Mouse (Mus musculus): ENCODE results near the gene Bdkrb2. TPM values are rescaled to one million over a fixed set of nuclear protein-coding genes. Genes with fewer than 3 reads are reported as not detected.

Gene Bdkrb2
- polyA plus RNA-seq, 1 experiment from 2014 or later: 0.15 TPM

DNA sequence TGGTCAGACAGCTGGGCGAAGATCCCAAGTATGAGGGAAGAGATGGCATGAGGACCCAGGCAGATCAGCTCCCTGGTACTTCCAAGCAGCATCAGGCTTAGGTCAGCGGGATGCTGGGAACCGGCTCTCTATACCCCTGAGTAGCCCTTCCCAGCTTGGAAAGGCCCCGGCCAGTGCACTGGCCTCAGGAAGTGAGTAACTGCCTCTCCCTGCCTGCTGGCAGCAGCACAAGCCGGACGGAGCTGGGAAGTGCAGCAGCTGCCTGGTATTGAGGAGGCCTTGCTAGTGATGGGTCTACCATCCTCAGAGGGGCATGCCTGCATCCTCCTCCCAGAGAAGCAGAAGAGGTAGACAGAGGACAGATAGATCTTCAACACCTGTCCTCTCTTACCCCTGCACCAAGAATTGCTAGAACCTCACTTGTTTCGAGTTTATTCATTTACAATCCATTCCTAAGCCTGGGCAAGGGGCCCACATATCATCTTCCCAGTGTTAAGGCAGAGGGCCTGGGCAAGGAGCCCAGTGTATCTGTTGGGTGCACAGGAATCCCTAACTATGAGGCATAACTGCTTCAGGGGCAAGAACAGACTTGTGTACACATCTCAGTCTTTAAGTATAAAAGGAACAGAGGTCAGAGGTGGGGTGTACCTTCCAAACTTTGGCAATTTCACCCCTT, 5.6 kb upstream of the Bdkrb2 start:
- WGBS: 46% methylated on average over 7 of the region's 7 CpGs
- ATAC-seq (ENCODE audit: insufficient number of reproducible peaks, insufficient read depth, low FRiP score, low read depth): no peak
- no peak overlapping the region for H3K4me3 ChIP-seq (ENCODE audit: control insufficient read depth in 1 of 2, insufficient read depth in 1 of 2, low read depth in 1 of 2, low read length in 2 of 2)
- H3K4me2 ChIP-seq (ENCODE audit: low read length): no peak overlapping the region
- peaks cover 54 to 56% of the 10 kb centered on the region in 2 experiments for H3K4me1 ChIP-seq (ENCODE audit: control insufficient read depth in 2 of 2, insufficient read depth in 2 of 2, low read length in 2 of 2)
- peak overlapping the region in 1 of 2 experiments; percentile 88; a peak in 2 of 4 replicates for H3K27ac ChIP-seq (replicated peaks in 1 of 2; ENCODE audit: control insufficient read depth in 1 of 2, insufficient read depth in 1 of 2, low read depth in 2 of 2, low read length in 2 of 2)
- no peak overlapping the region; the same call in 1 of the 2 replicates for H3K9ac ChIP-seq (ENCODE audit: low read length)
- H3K9me3 ChIP-seq (ENCODE audit: control insufficient read depth, low read length): no peaks in the 10 kb centered on the region
- H3K36me3 ChIP-seq (ENCODE audit: control insufficient read depth, insufficient read depth, low read length): no peaks in the 10 kb centered on the region
- peaks cover 13% of the 10 kb centered on the region; the same call in 1 of the 2 replicates for H3K27me3 ChIP-seq (ENCODE audit: control insufficient read depth, insufficient read depth, low read length)

DNA sequence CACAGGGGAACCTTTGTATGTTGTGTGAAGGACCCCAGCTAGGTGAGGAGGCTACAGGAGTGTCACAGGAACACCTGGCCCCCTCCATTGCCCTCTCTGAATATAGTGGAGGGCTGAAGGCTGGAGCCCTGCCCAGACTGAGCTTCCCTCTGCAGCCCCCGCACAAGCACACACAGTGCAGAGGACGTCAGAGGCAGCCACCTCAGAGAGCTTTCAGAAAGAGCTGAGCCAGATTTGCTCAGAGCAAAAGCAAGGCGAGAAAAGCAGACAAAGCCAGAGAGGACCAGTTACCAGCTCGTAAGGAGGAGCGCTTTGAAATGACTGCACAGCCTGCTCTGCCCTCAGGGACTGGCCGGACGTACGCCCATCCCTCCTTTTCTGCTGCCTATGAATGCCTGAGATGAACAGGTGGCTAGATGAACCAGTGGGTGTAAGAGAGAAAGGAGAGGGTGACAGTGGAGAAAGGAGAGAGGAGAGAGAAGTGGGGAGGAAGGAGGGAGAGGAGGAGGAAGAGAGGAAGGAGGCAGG, 2.0 kb upstream of the Bdkrb2 start:
- H3K4me3 ChIP-seq (ENCODE audit: control insufficient read depth in 1 of 2, insufficient read depth in 1 of 2, low read depth in 1 of 2, low read length in 2 of 2): no peak overlapping the region
- H3K27ac ChIP-seq (replicated peaks in 1 of 2; ENCODE audit: control insufficient read depth in 1 of 2, insufficient read depth in 1 of 2, low read depth in 2 of 2, low read length in 2 of 2): no peak overlapping the region
- WGBS: 42% methylated on average over 8 of the region's 8 CpGs
- peaks cover 33% of the 10 kb centered on the region for H3K27me3 ChIP-seq (ENCODE audit: control insufficient read depth, insufficient read depth, low read length)
- H3K9me3 ChIP-seq (ENCODE audit: control insufficient read depth, low read length): no peaks in the 10 kb centered on the region
- ATAC-seq (ENCODE audit: insufficient number of reproducible peaks, insufficient read depth, low FRiP score, low read depth): no peak
- H3K4me1 ChIP-seq (ENCODE audit: control insufficient read depth in 2 of 2, insufficient read depth in 2 of 2, low read length in 2 of 2): peaks cover 48 to 50% of the 10 kb centered on the region in 2 experiments
- H3K36me3 ChIP-seq (ENCODE audit: control insufficient read depth, insufficient read depth, low read length): no peaks in the 10 kb centered on the region
- H3K9ac ChIP-seq (ENCODE audit: low read length): no peak overlapping the region
- no peak overlapping the region for H3K4me2 ChIP-seq (ENCODE audit: low read length)

DNA sequence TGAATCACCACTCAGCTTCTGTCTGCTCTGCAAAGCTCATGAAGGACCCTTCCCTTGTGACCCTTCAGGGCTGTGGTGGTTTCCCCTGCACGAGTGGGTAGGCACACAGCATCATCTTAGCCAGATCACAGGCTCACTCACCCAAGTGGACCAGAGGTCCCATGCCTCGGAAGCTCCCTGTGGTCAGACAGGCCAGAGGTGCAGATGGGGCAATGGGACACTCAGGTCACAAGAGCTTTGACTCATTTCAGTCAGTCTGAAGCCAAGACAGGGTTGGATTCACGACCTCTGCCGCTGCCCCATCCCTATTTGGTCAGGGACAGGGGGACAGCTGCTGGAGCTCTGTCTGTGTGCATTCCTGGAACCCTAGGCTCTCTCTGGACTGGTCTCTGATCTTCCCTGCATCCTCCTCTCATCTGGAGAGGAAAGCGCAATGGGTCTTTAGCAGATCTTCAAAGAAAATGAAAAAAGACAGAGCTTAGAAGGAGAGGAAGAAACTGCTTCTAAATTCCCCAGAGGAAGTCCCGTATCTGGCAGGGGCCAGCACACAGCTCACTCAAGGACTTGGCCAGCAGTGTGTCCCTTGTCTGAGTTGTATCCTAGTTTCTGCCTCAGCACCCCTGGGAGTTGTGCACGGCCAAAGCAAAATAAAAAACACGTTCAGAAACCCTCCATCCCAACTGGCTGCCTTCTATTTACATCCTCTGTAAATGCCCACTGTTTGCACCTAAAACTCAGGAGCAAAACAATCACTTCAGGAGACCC, 788 bp upstream of the Bdkrb2 start:
- WGBS: 26% methylated on average over 8 of the region's 8 CpGs

DNA sequence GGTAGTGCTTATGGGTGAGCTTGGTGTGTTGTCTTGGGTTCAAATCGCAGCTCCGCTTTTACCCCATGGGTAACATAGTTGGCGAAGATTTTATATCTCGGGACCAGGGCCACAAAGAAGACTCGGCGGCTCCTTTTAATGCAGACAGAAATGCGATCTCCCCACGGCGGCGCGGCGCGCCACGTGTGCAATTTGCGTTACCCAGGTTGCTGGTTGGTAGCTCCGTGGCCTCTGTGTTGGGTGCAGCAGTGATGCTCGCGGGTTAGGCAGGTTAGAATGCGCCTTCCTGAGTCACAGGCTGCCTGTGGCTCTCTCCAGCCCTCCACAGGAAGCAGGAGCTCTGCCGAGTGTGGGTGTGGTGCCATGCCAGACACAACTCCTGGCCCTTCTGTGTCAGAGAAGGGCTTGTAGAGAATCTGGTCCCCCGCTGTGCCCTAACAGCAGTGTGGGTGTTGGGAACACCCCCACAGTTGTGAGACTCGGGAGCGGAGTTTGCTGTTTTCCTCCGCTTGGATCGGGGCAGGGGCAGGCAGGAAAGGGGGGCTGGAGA, 775 bp downstream of the Bdkrb2 start:
- Histone ChIP-seq H3K4me1 (ENCODE audit: control insufficient read depth in 2 of 2, insufficient read depth in 2 of 2, low read length in 2 of 2) (peaks cover 30 to 33% of the 10 kb centered on the region in 2 experiments), H3K36me3 (ENCODE audit: control insufficient read depth, insufficient read depth, low read length) (no peaks in the 10 kb centered on the region), H3K4me3 (ENCODE audit: control insufficient read depth in 1 of 2, insufficient read depth in 1 of 2, low read depth in 1 of 2, low read length in 2 of 2) (peak overlapping the region; percentile 27 to 41), H3K4me2 (ENCODE audit: low read length) (peak overlapping the region; percentile 83), H3K9ac (ENCODE audit: low read length) (peak overlapping the region; percentile 65), H3K27me3 (ENCODE audit: control insufficient read depth, insufficient read depth, low read length) (peaks cover 33% of the 10 kb centered on the region), H3K9me3 (ENCODE audit: control insufficient read depth, low read length) (peaks cover 11% of the 10 kb centered on the region), H3K27ac (replicated peaks in 1 of 2; ENCODE audit: control insufficient read depth in 1 of 2, insufficient read depth in 1 of 2, low read depth in 2 of 2, low read length in 2 of 2) (no peak overlapping the region)
- no peak for ATAC-seq (ENCODE audit: insufficient number of reproducible peaks, insufficient read depth, low FRiP score, low read depth)
- 11% methylated on average over 25 of the region's 25 CpGs for WGBS

More for the DNA sequence above, 788 bp upstream of the Bdkrb2 start:
- Histone ChIP-seq H3K9ac (ENCODE audit: low read length) (peak overlapping the region; percentile 65), H3K4me1 (ENCODE audit: control insufficient read depth in 2 of 2, insufficient read depth in 2 of 2, low read length in 2 of 2) (peaks cover 37 to 38% of the 10 kb centered on the region in 2 experiments), H3K4me3 (ENCODE audit: control insufficient read depth in 1 of 2, insufficient read depth in 1 of 2, low read depth in 1 of 2, low read length in 2 of 2) (peak overlapping the region; percentile 27 to 41), H3K9me3 (ENCODE audit: control insufficient read depth, low read length) (peaks cover 8% of the 10 kb centered on the region), H3K27ac (replicated peaks in 1 of 2; ENCODE audit: control insufficient read depth in 1 of 2, insufficient read depth in 1 of 2, low read depth in 2 of 2, low read length in 2 of 2) (no peak overlapping the region), H3K27me3 (ENCODE audit: control insufficient read depth, insufficient read depth, low read length) (peaks cover 33% of the 10 kb centered on the region), H3K4me2 (ENCODE audit: low read length) (peak overlapping the region; percentile 83), H3K36me3 (ENCODE audit: control insufficient read depth, insufficient read depth, low read length) (no peaks in the 10 kb centered on the region)
- no peak for ATAC-seq (ENCODE audit: insufficient number of reproducible peaks, insufficient read depth, low FRiP score, low read depth)

DNA sequence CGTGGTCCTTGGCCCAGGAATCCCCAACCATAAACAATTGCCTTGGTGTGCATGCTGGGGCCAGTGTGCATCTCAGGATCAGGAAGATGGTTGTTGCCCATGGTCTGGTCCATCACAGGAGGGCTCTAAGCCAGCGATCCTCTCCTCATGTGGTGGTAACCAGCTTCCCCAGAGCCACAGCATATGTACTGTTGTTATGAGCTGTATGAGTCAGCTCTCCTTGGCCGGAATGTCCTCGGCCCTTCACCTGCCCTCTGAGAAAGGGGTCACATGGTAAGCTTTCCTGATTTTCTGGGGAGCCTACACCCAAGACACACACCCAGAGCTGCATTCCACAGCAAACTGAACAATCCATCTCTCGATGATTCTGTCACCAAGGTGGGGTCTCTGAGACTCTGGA, 2.2 kb downstream of the Bdkrb2 start:
- Histone ChIP-seq H3K9me3 (ENCODE audit: control insufficient read depth, low read length) (peaks cover 11% of the 10 kb centered on the region), H3K4me1 (ENCODE audit: control insufficient read depth in 2 of 2, insufficient read depth in 2 of 2, low read length in 2 of 2) (peaks cover 30 to 33% of the 10 kb centered on the region in 2 experiments), H3K27ac (replicated peaks in 1 of 2; ENCODE audit: control insufficient read depth in 1 of 2, insufficient read depth in 1 of 2, low read depth in 2 of 2, low read length in 2 of 2) (no peak overlapping the region), H3K36me3 (ENCODE audit: control insufficient read depth, insufficient read depth, low read length) (no peaks in the 10 kb centered on the region), H3K27me3 (ENCODE audit: control insufficient read depth, insufficient read depth, low read length) (peaks cover 33% of the 10 kb centered on the region), H3K4me2 (ENCODE audit: low read length) (no peak overlapping the region), H3K4me3 (ENCODE audit: control insufficient read depth in 1 of 2, insufficient read depth in 1 of 2, low read depth in 1 of 2, low read length in 2 of 2) (no peak overlapping the region), H3K9ac (ENCODE audit: low read length) (no peak overlapping the region)
- ATAC-seq (ENCODE audit: insufficient number of reproducible peaks, insufficient read depth, low FRiP score, low read depth): no peak
- 71% methylated on average over 5 of the region's 5 CpGs for WGBS

DNA sequence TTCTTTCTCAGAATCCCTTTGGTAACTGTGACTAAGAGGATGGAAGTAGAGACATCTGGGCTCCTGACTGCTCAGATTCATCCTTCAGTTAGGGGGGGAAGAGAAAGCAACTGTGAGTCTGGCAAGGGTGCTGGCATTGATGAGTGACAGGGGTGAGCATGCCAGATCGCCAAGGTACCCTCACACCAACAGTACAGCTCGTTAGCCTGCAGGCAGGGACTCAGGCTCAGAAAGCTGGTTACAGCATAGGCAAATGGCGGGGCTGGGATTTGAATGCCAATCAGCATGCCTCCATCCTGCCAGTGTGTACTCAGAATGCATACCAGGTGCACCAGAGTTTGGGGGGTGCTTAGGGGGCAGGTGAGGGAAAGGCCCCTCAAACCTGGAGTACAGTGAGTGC, 8.8 kb downstream of the Bdkrb2 start:
- peaks cover 3 to 6% of the 10 kb centered on the region in 2 experiments; a peak in 1 of 4 replicates for H3K4me1 ChIP-seq (ENCODE audit: control insufficient read depth in 2 of 2, insufficient read depth in 2 of 2, low read length in 2 of 2)
- peaks cover 11% of the 10 kb centered on the region for H3K9me3 ChIP-seq (ENCODE audit: control insufficient read depth, low read length)
- H3K4me2 ChIP-seq (ENCODE audit: low read length): no peak overlapping the region
- 56% methylated on average over 3 of the region's 3 CpGs for WGBS
- H3K27ac ChIP-seq (replicated peaks in 1 of 2; ENCODE audit: control insufficient read depth in 1 of 2, insufficient read depth in 1 of 2, low read depth in 2 of 2, low read length in 2 of 2): no peak overlapping the region
- H3K9ac ChIP-seq (ENCODE audit: low read length): no peak overlapping the region
- no peaks in the 10 kb centered on the region for H3K36me3 ChIP-seq (ENCODE audit: control insufficient read depth, insufficient read depth, low read length)
- H3K27me3 ChIP-seq (ENCODE audit: control insufficient read depth, insufficient read depth, low read length): no peaks in the 10 kb centered on the region
- no peak overlapping the region for H3K4me3 ChIP-seq (ENCODE audit: control insufficient read depth in 1 of 2, insufficient read depth in 1 of 2, low read depth in 1 of 2, low read length in 2 of 2)
- ATAC-seq (ENCODE audit: insufficient number of reproducible peaks, insufficient read depth, low FRiP score, low read depth): no peak

DNA sequence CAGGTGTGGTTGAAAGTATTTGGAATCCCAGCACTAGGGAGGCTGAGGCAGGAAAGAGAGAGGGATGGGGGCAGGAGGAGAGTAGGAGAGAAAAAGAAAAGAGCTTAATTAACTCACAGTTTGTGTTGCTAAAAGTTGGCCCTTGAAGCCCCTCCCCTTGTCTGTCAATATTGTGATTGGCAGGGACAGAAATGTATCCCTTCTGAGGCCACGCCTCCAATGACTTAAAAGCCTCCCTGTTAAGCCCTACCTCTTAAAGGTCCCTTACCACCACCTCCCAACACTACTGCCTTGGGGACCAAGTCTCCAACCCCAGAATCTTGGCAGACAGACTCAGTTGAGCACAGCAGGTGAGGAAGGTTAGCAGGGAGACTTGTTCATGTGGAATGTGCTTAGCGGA, 9.6 kb downstream of the Bdkrb2 start:
- Histone ChIP-seq H3K9ac (ENCODE audit: low read length) (no peak overlapping the region), H3K4me2 (ENCODE audit: low read length) (no peak overlapping the region), H3K27ac (replicated peaks in 1 of 2; ENCODE audit: control insufficient read depth in 1 of 2, insufficient read depth in 1 of 2, low read depth in 2 of 2, low read length in 2 of 2) (no peak overlapping the region), H3K36me3 (ENCODE audit: control insufficient read depth, insufficient read depth, low read length) (no peaks in the 10 kb centered on the region), H3K27me3 (ENCODE audit: control insufficient read depth, insufficient read depth, low read length) (no peaks in the 10 kb centered on the region), H3K4me1 (ENCODE audit: control insufficient read depth in 2 of 2, insufficient read depth in 2 of 2, low read length in 2 of 2) (peaks cover 3 to 6% of the 10 kb centered on the region in 2 experiments; a peak in 1 of 4 replicates), H3K4me3 (ENCODE audit: control insufficient read depth in 1 of 2, insufficient read depth in 1 of 2, low read depth in 1 of 2, low read length in 2 of 2) (no peak overlapping the region), H3K9me3 (ENCODE audit: control insufficient read depth, low read length) (0 out of 2 replicates have a peak, but pooled peaks cover 4% of the 10 kb centered on the region)
- no peak for ATAC-seq (ENCODE audit: insufficient number of reproducible peaks, insufficient read depth, low FRiP score, low read depth)
- 81% methylated on average over 2 of the region's 2 CpGs for WGBS

Measured in heart, embryonic 14.5 days (tissue).